Mouse (Mus musculus) bone marrow, adult 2 months (tissue): ENCODE data around the gene 5530401A14Rik. TPM values are rescaled to one million over a fixed set of nuclear protein-coding genes. Genes with fewer than 3 reads are reported as not detected.

ENCODE experiments used
- H3K27ac ChIP-seq: fragments of 200-500 bp; 2 replicates; pipeline ENCODE4 v1.5.1; 2012; ENCODE audit warnings: low read depth, mild to moderate bottlenecking, control low read depth, inconsistent platforms, low read length; ENCODE audit not compliant: control insufficient read depth, poor library complexity, insufficient read depth
- H3K4me1 ChIP-seq: fragments of 200-500 bp; 2 replicates; pipeline ENCODE4 v1.6.1; 2011; ENCODE audit warnings: low read length; ENCODE audit not compliant: control insufficient read depth, insufficient read depth
- H3K4me3 ChIP-seq: fragments of 200-500 bp; replicated peaks from 2 replicates; pipeline ENCODE3; 2011; ENCODE audit warnings: mild to moderate bottlenecking, low read depth, low read length, control low read depth; ENCODE audit not compliant: control insufficient read depth
- CTCF ChIP-seq: fragments of 200-500 bp; IDR thresholded peaks from 2 replicates; pipeline ENCODE4 v1.5.1; 2011; ENCODE audit warnings: low read length, control low read depth; ENCODE audit not compliant: control insufficient read depth, insufficient read depth
- POLR2A ChIP-seq: fragments of 200-500 bp; IDR thresholded peaks from 2 replicates; pipeline ENCODE4 v1.6.1; 2011; ENCODE audit warnings: low read depth, mild to moderate bottlenecking, control low read depth, low read length, borderline replicate concordance; ENCODE audit not compliant: control insufficient read depth
- WGBS: fragments of 180-500 bp; shearing (Covaris S2); methylation state at CpG from one replicate; pipeline ENCODE4 v1.1.7; 2018; 5-methylcytosine and 5-hydroxymethylcytosine counted together
- polyA plus RNA-seq: library from polyadenylated mRNA; stranded (reverse); fragments of >200 nt; gene quantifications from 2 replicates; pipeline ENCODE4 v1.2.4, GENCODE M21; 2011; ENCODE audit warnings: low replicate concordance; ENCODE audit not compliant: missing spikeins, insufficient read depth, insufficient read length

5530401A14Rik gene
- polyA plus RNA-seq: 0.27 and 0.40 TPM in 2 replicates

GRCm38 (mm10) chr11:81860250-81860972 lies at the start of gene 5530401A14Rik:
Gene 5530401A14Rik, plus strand, starts transcription at chr11:81860673.
- H3K27ac ChIP-seq: no peak within 1 kb of the TSS
- 65% methylated on average over 4 of the region's 4 CpGs for WGBS
- TF ChIP-seq POLR2A (no peak), CTCF (no peak)

GRCm38 (mm10) chr11:81814816-81815215 lies 45.7 kb upstream of the 5530401A14Rik start:
- TF ChIP-seq CTCF (no peak), POLR2A (no peak)
- Histone ChIP-seq H3K4me3 (no peak overlapping the region), H3K4me1 (no peaks in the 10 kb centered on the region), H3K27ac (no peak overlapping the region)
- 90% methylated on average over 1 of the region's 1 CpGs for WGBS

More at GRCm38 (mm10) chr11:81860250-81860972, at the start of gene 5530401A14Rik:
- Histone ChIP-seq H3K4me1 (no peaks in the 10 kb centered on the region), H3K4me3 (no peak within 1 kb of the TSS)

GRCm38 (mm10) chr11:81816531-81816930 lies 43.9 kb upstream of the 5530401A14Rik start:
- Histone ChIP-seq H3K4me3 (no peak overlapping the region), H3K4me1 (no peaks in the 10 kb centered on the region), H3K27ac (no peak overlapping the region)
- 63% methylated on average over 5 of the region's 5 CpGs for WGBS
- TF ChIP-seq POLR2A (no peak), CTCF (no peak)

- WGBS: 53% methylated on average over 1 of the region's 1 CpGs
- no peak overlapping the region for H3K27ac ChIP-seq
- TF ChIP-seq CTCF (no peak), POLR2A (no peak)
These were observed 28.1 kb upstream of the 5530401A14Rik start for GRCm38 (mm10) chr11:81832381-81832780.

GRCm38 (mm10) chr11:81838426-81838825 lies 22.0 kb upstream of the 5530401A14Rik start:
- 83% methylated on average over 4 of the region's 4 CpGs for WGBS
- Histone ChIP-seq H3K27ac (no peak overlapping the region), H3K4me1 (no peaks in the 10 kb centered on the region; the same call in 1 of the 2 replicates), H3K4me3 (no peak overlapping the region)
- TF ChIP-seq POLR2A: no peak
- no peak for TF ChIP-seq CTCF

More at GRCm38 (mm10) chr11:81832381-81832780, 28.1 kb upstream of the 5530401A14Rik start:
- Histone ChIP-seq H3K4me1 (no peaks in the 10 kb centered on the region; the same call in 1 of the 2 replicates), H3K4me3 (no peak overlapping the region)

- TF ChIP-seq CTCF (no peak), POLR2A (no peak)
- H3K27ac ChIP-seq: no peak overlapping the region
- no peaks in the 10 kb centered on the region; the same call in 1 of the 2 replicates for H3K4me1 ChIP-seq
- WGBS: 63% methylated on average over 2 of the region's 2 CpGs
- H3K4me3 ChIP-seq: no peak overlapping the region
These were observed 19.5 kb upstream of the 5530401A14Rik start for GRCm38 (mm10) chr11:81841001-81841400.

GRCm38 (mm10) chr11:81845010-81845685 lies 15.3 kb upstream of the 5530401A14Rik start:
- Histone ChIP-seq H3K4me1 (no peaks in the 10 kb centered on the region; the same call in 1 of the 2 replicates), H3K27ac (no peak overlapping the region), H3K4me3 (no peak overlapping the region)
- 64% methylated on average over 5 of the region's 5 CpGs for WGBS
- no peak for TF ChIP-seq POLR2A
- no peak for TF ChIP-seq CTCF

GRCm38 (mm10) chr11:81845686-81846036 lies 14.8 kb upstream of the 5530401A14Rik start:
- no peaks in the 10 kb centered on the region; the same call in 1 of the 2 replicates for H3K4me1 ChIP-seq
- WGBS: 64% methylated on average over 3 of the region's 3 CpGs
- no peak overlapping the region for H3K27ac ChIP-seq
- TF ChIP-seq CTCF: no peak
- no peak for TF ChIP-seq POLR2A
- no peak overlapping the region for H3K4me3 ChIP-seq

- no peaks in the 10 kb centered on the region; the same call in 1 of the 2 replicates for H3K4me1 ChIP-seq
- H3K27ac ChIP-seq: no peak overlapping the region
- WGBS: 12% methylated on average over 1 of the region's 1 CpGs
- TF ChIP-seq POLR2A: no peak
- TF ChIP-seq CTCF: no peak
- no peak overlapping the region for H3K4me3 ChIP-seq
These were observed 12.5 kb upstream of the 5530401A14Rik start for GRCm38 (mm10) chr11:81847773-81848490.
